Mouse (Mus musculus): ENCODE results near the gene Srrm1.
"Not testable (repeated sequence)": the region's sequence is repeated elsewhere in the genome, so short reads cannot be mapped to it uniquely, and the experiment has no call there.

The Srrm1 gene

GRCm38 (mm10) chr4:135353066-135353793 lies at the start of gene Srrm1:
TSS of gene Srrm1 (minus strand) at chr4:135353321.
- peak; percentile 96 for DNase-seq (ENCODE audit: low spot score)

- DNase-seq (ENCODE audit: low spot score): no peak
These were observed 48.8 kb upstream of the Srrm1 start for GRCm38 (mm10) chr4:135401881-135402280.

DNA sequence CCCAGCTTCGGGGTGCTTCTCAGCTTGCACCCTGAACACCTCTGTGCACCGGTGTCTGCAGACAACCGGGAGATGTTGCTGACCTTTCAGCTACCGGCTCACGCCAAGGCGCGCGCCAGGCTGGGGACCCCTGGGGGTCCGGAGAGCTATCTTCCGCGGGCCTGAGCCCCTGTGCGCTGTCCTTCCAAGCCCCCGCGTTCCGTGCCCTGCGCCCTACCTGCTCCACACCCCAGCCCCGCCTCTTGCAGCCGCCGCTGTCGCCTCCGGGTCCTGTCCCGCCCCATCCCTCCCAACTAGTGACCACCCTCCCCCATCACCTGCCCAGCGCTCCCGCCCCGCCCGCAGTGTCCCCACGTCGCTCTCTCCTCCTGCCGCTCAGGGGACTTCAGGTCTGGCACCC lies 44.9 kb upstream of the Srrm1 start, which contains the start of gene Ncmap:
Ncmap (minus strand) TSS at position 237 of the 400 bp plus-strand sequence.
- no peak for DNase-seq (ENCODE audit: low spot score)

DNA sequence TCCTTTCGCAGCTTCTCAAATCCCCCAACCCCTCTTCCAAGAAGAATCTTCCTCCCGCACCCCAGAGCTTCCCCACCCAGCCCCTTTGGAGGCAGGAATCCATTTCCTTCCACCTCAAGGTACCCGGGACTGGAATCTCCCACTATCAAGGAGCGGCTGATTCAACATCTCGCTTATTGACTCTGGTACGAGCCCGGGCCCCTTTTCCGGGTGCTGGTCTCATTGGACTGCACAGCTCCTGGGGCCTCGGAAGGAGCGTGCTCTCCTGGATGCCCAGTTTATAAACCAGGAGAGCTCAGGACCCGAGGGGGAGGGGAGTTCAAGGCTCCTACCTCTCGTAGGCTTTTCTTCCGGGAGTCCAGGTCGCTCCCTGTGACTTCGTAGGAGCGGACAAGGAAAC lies 44.4 kb upstream of the Srrm1 start:
- DNase-seq (ENCODE audit: low spot score): no peak

GRCm38 (mm10) chr4:135396303-135396702 lies 43.2 kb upstream of the Srrm1 start:
- no peak for DNase-seq (ENCODE audit: low spot score)

DNA sequence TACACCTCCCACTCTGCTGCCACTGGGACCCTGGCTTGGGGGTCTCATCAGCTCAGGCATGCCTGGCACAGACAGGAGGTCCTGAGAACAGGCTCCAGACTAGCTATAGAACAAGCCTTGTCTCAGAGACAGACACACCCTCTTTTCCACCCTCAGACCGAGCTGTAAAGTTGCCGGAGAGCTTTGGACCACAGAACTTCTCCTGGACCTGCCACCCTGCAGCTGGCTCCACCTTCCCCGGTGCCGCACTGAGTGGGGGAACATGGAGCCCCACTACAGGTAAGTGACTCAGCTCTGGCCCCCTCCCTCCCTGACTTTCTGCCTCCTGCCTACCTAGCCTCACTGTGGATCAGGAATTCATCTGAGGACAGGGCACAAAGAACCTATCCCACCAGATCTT lies 42.3 kb upstream of the Srrm1 start:
- DNase-seq (ENCODE audit: low spot score): no peak

GRCm38 (mm10) chr4:135394666-135395065 lies 41.5 kb upstream of the Srrm1 start:
- DNase-seq (ENCODE audit: low spot score): no peak

GRCm38 (mm10) chr4:135393381-135393780 lies 40.3 kb upstream of the Srrm1 start:
- DNase-seq (ENCODE audit: low spot score): no peak

DNA sequence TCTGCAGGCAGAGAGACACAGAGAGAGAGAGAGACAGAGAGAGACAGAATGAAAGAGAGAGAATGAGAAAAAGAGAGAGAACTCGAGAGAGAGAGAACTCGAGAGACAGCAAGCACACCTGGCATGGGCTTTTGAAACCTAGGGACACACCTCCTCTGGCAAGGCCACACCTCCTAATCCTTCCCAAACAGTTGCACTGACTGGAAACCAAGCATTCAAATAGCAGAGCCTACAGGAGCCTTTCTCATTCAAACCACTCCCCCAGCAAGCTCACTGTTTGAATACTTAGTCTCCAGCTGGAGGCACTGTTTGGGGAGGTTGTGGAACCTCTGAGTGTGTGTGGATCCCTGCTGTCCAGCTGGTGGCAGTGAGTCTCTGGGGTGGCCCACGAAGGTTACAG lies 39.7 kb upstream of the Srrm1 start:
- DNase-seq (ENCODE audit: low spot score): no peak

DNA sequence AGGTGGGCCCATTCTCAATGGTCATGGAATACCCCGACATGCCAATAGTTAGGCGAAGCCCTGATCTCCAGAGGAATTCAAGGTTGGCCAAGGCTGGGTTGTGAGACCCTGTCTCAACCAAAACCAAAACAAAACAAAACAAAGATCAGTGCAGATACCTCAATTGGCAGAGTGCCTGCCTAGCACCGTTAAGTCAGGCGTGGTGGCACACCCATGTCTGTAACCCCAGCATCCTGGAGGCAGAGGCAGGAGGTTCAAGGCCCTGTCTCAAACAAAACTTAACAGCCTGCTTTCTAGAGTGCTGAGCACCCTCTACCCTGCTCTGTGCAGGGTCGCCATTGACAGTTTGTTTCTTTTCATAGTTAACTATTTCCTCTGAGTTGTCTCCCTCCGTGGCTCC lies 37.9 kb upstream of the Srrm1 start:
- no peak for DNase-seq (ENCODE audit: low spot score)

- no peak for DNase-seq (ENCODE audit: low spot score)
These were observed 32.5 kb upstream of the Srrm1 start for GRCm38 (mm10) chr4:135385614-135386013.

- peak; percentile 76 for DNase-seq (ENCODE audit: low spot score)
These were observed 29.2 kb upstream of the Srrm1 start for GRCm38 (mm10) chr4:135382316-135382715.

DNA sequence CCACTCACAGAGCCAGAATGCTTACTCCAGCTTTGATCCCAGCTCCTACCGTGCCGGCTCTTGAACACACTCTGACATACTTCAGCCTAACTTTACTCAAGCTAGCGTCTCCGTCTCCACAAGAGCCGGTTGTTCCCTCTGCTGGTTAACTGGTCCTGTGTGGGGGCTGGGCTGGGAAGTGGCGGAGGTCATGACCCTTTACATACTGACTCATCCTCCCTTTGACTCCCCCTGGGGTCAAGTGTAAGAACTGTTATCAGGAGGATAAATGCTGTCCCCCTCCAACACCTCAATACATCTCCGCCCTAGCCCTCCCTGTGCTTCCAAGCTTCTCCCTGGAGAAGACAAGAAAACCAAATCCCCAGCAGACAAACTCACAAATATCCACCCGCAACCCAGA lies 28.2 kb upstream of the Srrm1 start:
- DNase-seq (ENCODE audit: low spot score): no peak

- DNase-seq (ENCODE audit: low spot score): no peak
These were observed 24.1 kb upstream of the Srrm1 start for GRCm38 (mm10) chr4:135377241-135377640.

GRCm38 (mm10) chr4:135375444-135375843 lies 22.3 kb upstream of the Srrm1 start:
- no peak for DNase-seq (ENCODE audit: low spot score)

DNA sequence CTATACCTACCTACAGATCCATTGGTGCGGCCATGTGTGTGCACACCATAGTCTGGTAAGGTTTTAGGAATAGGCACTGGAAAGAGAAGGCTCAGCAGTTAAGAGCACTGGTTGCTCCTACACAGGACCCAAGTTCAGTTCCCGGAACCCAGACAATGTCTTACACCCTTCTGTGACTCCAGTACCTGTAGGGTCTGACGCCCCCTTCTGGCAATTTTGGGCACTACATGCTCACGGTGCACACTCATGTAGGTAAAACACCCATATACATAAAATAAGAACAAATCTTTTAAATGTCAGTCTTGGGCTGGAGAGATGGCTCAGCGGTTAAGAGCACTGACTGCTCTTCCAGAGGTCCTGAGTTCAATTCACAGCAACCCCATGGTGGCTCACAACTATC lies 20.2 kb upstream of the Srrm1 start:
- no peak for DNase-seq (ENCODE audit: low spot score)

DNA sequence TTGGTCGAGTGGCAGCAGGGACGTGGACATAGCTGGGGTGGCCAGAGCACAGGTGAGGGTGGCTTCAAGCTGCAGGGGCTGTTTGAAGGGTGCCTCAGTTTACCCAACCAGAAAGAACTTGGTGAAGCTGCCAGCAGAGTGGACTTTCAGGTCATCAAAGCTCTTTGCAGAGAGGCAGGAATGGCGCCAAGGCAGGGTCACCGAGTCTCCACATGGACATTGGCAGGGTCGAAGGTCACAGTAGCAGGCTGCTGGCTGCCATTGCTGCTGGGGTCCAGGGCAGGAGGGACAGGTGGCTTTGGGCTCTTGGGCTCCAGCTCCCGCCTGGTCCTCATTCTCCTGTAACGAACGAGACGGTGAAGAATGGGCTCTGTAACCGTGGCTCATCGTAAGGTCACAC lies 17.3 kb upstream of the Srrm1 start:
- DNase-seq (ENCODE audit: low spot score): no peak

DNA sequence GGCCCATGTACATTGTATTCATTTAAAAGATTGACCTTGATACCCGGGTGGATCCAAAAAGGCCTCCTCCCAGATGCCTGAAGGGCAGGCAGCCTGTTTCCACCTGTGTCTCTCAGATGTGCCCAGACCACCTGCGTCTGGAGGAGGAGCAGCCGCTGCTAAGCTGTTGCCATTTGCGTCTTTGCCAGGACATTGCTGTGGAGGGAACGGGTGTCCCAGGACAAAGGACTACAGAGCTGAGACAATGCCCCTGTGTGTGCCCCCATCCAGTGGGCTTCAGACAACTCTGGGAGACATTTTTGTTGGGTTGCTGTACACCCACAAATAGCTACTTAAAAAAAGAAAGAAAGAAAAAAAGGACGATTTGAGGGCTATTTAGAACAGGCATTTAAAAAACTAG lies 9.7 kb upstream of the Srrm1 start:
- DNase-seq (ENCODE audit: low spot score): no peak

DNA sequence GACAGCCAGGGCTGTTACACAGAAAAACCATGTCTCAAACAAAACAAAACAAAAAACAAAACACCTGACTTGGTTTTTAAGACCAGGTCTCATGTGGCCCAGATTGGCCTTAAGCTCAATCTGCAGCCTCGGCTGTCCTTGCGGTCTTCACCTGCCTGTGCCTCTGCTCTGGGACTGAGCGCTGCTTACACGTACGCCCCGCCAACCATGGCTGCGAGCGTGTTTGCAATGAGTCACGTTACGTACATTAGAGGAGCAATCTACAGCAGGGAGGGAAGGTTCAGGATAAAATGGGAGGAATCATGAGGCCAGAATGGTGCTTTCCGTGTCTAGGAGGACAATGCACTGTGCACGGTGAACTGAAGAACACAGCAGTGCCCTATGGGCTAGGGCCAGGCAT lies 8.6 kb upstream of the Srrm1 start:
- DNase-seq (ENCODE audit: low spot score): no peak

GRCm38 (mm10) chr4:135358736-135359135 lies 5.6 kb upstream of the Srrm1 start:
- peak; percentile 60 for DNase-seq (ENCODE audit: low spot score)

DNA sequence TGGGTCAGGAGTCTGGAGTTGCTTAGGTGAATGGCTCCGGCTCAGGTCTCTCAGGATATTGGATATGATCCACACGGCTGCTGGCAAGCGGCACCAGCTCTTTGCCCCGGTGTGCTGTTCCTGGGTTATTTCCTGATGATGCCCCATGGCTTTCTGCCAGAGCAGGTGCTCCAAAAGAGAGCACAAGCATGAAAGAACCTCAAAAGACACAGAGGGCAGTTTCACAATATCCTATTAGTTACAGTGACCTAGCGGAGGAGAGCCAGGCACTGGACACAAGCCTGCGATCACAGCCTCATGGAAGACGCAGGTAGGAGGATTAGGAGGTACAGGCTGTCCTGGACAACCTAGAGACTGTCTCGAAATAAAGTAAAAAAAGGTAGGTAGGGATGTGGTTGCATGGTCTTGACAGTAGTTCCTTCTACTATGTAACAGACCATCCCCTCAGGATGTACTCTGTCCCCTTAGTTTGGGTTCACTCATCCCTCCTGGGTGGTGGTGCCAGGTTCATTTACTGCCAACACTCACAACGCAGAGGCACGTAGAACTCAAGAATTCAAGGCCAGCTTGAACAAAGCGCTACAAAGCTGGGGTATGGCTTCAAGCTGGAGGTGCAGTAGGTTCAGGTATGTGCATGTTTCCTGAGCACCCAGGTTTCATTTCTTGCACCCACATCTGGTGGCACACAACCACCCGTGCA lies 4.2 kb upstream of the Srrm1 start:
- no peak for DNase-seq (ENCODE audit: low spot score)

- DNase-seq (ENCODE audit: low spot score): no peak
These were observed 2.9 kb upstream of the Srrm1 start for GRCm38 (mm10) chr4:135355886-135356550.

DNA sequence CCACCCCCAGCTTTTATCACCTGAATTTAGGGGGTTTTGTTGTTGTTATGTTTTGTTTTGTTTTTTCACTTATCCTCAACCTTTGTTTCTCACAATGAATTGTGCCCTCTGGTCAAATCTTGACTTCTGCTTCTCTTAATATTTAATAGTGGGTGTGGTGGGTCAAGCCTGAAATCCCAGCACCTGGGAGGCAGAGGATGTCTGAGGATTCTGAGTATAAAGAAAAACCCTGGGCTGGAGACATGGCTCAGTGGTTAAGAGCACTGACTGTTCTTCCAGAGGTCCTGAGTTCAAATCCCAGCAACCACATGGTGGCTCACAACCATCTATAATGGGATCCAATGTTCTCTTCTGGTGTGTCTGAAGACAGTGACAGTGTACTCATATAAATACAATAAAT lies 1.6 kb upstream of the Srrm1 start:
- DNase-seq (ENCODE audit: low spot score): not testable (repeated sequence)
